Mouse (Mus musculus) midbrain, postnatal 0 days (tissue): ENCODE results near the gene Gm4131. TPM values are rescaled to one million over a fixed set of nuclear protein-coding genes. Genes with fewer than 3 reads are reported as not detected.
A peak's percentile ranks its signal among the peaks of the same experiment; 100 is the strongest.

ENCODE experiments used
- ATAC-seq: fragments of 200-750 bp; cut with Nextera tagmentation; 2 replicates; pipeline ENCODE4 v1.8.0; 2017; ENCODE audit warnings: moderate number of reproducible peaks, mild to moderate bottlenecking, moderate TSS enrichment, moderate library complexity; ENCODE audit not compliant: low FRiP score
- DNase-seq: peaks from one replicate; pipeline ENCODE4 v3.0.0-alpha.2; 2015; ENCODE audit warnings: low spot score
- H3K27ac ChIP-seq: fragments of 300-500 bp; sonication (generic); 2 replicates; pipeline ENCODE4 v1.5.1; 2014; ENCODE audit warnings: low read depth, mild to moderate bottlenecking, low read length, mixed read lengths
- H3K27me3 ChIP-seq: fragments of 300-500 bp; sonication (generic); 2 replicates; pipeline ENCODE4 v1.6.1; 2014; ENCODE audit warnings: low read length, control low read depth, mixed read lengths; ENCODE audit not compliant: insufficient read depth
- H3K36me3 ChIP-seq: fragments of 300-500 bp; sonication (generic); 2 replicates; pipeline ENCODE4 v1.6.1; 2014; ENCODE audit warnings: low read length, control low read depth, mixed read lengths; ENCODE audit not compliant: insufficient read depth
- H3K4me1 ChIP-seq: fragments of 300-500 bp; sonication (generic); 2 replicates; pipeline ENCODE4 v1.6.1; 2014; ENCODE audit warnings: mild to moderate bottlenecking, control low read depth, antibody characterized with exemption, low read length, mixed read lengths; ENCODE audit not compliant: insufficient read depth
- H3K4me2 ChIP-seq: fragments of 300-500 bp; sonication (generic); 2 replicates; pipeline ENCODE4 v1.6.1; 2014; ENCODE audit warnings: low read depth, mild to moderate bottlenecking, low read length, mixed read lengths; ENCODE audit not compliant: poor library complexity, severe bottlenecking
- H3K4me3 ChIP-seq: fragments of 300-500 bp; sonication (generic); 2 replicates; pipeline ENCODE4 v1.5.1; 2014; ENCODE audit warnings: low read depth, mild to moderate bottlenecking, low read length, moderate library complexity
- H3K9ac ChIP-seq: fragments of 300-500 bp; sonication (generic); replicated peaks from 2 replicates; pipeline ENCODE4 v1.6.1; 2014; ENCODE audit warnings: mild to moderate bottlenecking, low read length, moderate library complexity, mixed read lengths; ENCODE audit not compliant: poor library complexity, severe bottlenecking
- H3K9me3 ChIP-seq: fragments of 300-500 bp; sonication (generic); 2 replicates; pipeline ENCODE4 v1.6.1; 2016; ENCODE audit warnings: low read length, control low read depth
- CTCF ChIP-seq: IDR thresholded peaks from 2 replicates; pipeline ENCODE4 v1.5.1; 2016; ENCODE audit warnings: antibody characterized with exemption, mild to moderate bottlenecking
- WGBS: fragments of 180-500 bp; shearing (Covaris S2); extraction: QIAGEN DNeasy Blood & Tissue Kit; methylation state at CpG from one replicate; pipeline ENCODE4 v1.1.7; 2014; 5-methylcytosine and 5-hydroxymethylcytosine counted together
- polyA plus RNA-seq: library from polyadenylated mRNA; unstranded; fragments of >200 nt; fragmentation: Nextera tagmentation; extraction: Ambion mirVana; gene quantifications from 2 replicates; pipeline ENCODE4 v1.2.1, GENCODE M21; 2015
- total RNA-seq: library from RNA; depleted of rRNA; stranded (reverse); fragments of >200 nt; gene quantifications from 2 replicates; pipeline ENCODE4 v1.2.3, GENCODE M21; 2014

Gene Gm4131
- total and polyA plus RNA-seq, 2 experiments from 2014 or later: 0.14 TPM; not detected in 1

GRCm38 (mm10) chr14:62454760-62455569 is 111.8 kb downstream of the Gm4131 start:
- 43% methylated on average over 9 of the region's 9 CpGs for WGBS
- no peaks in the 10 kb centered on the region for H3K9me3 ChIP-seq
- H3K4me3 ChIP-seq: no peak overlapping the region
- H3K4me2 ChIP-seq: no peak overlapping the region
- TF ChIP-seq CTCF: no peak
- H3K27me3 ChIP-seq: no peaks in the 10 kb centered on the region
- H3K4me1 ChIP-seq: no peaks in the 10 kb centered on the region
- no peak overlapping the region for H3K27ac ChIP-seq
- ATAC-seq (no peak), DNase-seq (peak; percentile 62)
- H3K9ac ChIP-seq: no peak overlapping the region
- no peaks in the 10 kb centered on the region for H3K36me3 ChIP-seq

- no peak overlapping the region for H3K9ac ChIP-seq
- H3K9me3 ChIP-seq: no peaks in the 10 kb centered on the region
- DNase-seq: no peak
- H3K4me2 ChIP-seq: no peak overlapping the region
- H3K36me3 ChIP-seq: no peaks in the 10 kb centered on the region
- ATAC-seq: no peak
- H3K4me3 ChIP-seq: no peak overlapping the region
- WGBS: 55% methylated on average over 3 of the region's 3 CpGs
- no peaks in the 10 kb centered on the region for H3K27me3 ChIP-seq
- TF ChIP-seq CTCF: no peak
- H3K4me1 ChIP-seq: no peaks in the 10 kb centered on the region
- no peak overlapping the region for H3K27ac ChIP-seq
Observed at GRCm38 (mm10) chr14:62454136-62454535, 112.6 kb downstream of the Gm4131 start.

GRCm38 (mm10) chr14:62453276-62453675 is 113.4 kb downstream of the Gm4131 start:
- no peak overlapping the region for H3K4me2 ChIP-seq
- no peak overlapping the region for H3K9ac ChIP-seq
- no peaks in the 10 kb centered on the region for H3K36me3 ChIP-seq
- WGBS: 78% methylated on average over 11 of the region's 11 CpGs
- no peak overlapping the region for H3K27ac ChIP-seq
- no peaks in the 10 kb centered on the region for H3K4me1 ChIP-seq
- no peak overlapping the region for H3K4me3 ChIP-seq
- no peak for DNase-seq
- ATAC-seq: no peak
- TF ChIP-seq CTCF: no peak
- H3K9me3 ChIP-seq: no peaks in the 10 kb centered on the region
- H3K27me3 ChIP-seq: no peaks in the 10 kb centered on the region

GRCm38 (mm10) chr14:62450706-62451105 is 116.0 kb downstream of the Gm4131 start:
- no peak overlapping the region for H3K4me2 ChIP-seq
- no peaks in the 10 kb centered on the region for H3K36me3 ChIP-seq
- H3K9ac ChIP-seq: no peak overlapping the region
- H3K27ac ChIP-seq: no peak overlapping the region
- no peaks in the 10 kb centered on the region for H3K27me3 ChIP-seq
- DNase-seq (no peak), ATAC-seq (no peak)
- no peaks in the 10 kb centered on the region for H3K4me1 ChIP-seq
- no peaks in the 10 kb centered on the region for H3K9me3 ChIP-seq
- TF ChIP-seq CTCF: no peak
- no peak overlapping the region for H3K4me3 ChIP-seq
- 88% methylated on average over 1 of the region's 1 CpGs for WGBS

- ATAC-seq: no peak
Observed at GRCm38 (mm10) chr14:62447214-62447548, 119.5 kb downstream of the Gm4131 start.

GRCm38 (mm10) chr14:62446385-62447213 is 120.1 kb downstream of the Gm4131 start:
- H3K4me3 ChIP-seq: no peak overlapping the region
- H3K4me1 ChIP-seq: no peaks in the 10 kb centered on the region
- H3K4me2 ChIP-seq: no peak overlapping the region
- H3K27me3 ChIP-seq: no peaks in the 10 kb centered on the region
- no peaks in the 10 kb centered on the region for H3K36me3 ChIP-seq
- DNase-seq (no peak), ATAC-seq (no peak)
- H3K9me3 ChIP-seq: no peaks in the 10 kb centered on the region
- 89% methylated on average over 7 of the region's 7 CpGs for WGBS
- TF ChIP-seq CTCF: no peak
- no peak overlapping the region for H3K9ac ChIP-seq
- no peak overlapping the region for H3K27ac ChIP-seq

More at GRCm38 (mm10) chr14:62447214-62447548, 119.5 kb downstream of the Gm4131 start:
- 75% methylated on average over 3 of the region's 3 CpGs for WGBS
- no peak for TF ChIP-seq CTCF
- no peak overlapping the region for H3K9ac ChIP-seq
- DNase-seq: peak; percentile 71
- H3K27me3 ChIP-seq: no peaks in the 10 kb centered on the region
- H3K36me3 ChIP-seq: no peaks in the 10 kb centered on the region
- H3K4me3 ChIP-seq: no peak overlapping the region
- H3K4me2 ChIP-seq: no peak overlapping the region
- H3K27ac ChIP-seq: no peak overlapping the region
- no peaks in the 10 kb centered on the region for H3K4me1 ChIP-seq
- H3K9me3 ChIP-seq: no peaks in the 10 kb centered on the region
